Mouse (Mus musculus) thymus, adult 2 months (tissue): ENCODE results near the gene Acmsd. TPM values are rescaled to one million over a fixed set of nuclear protein-coding genes. Genes with fewer than 3 reads are reported as not detected.
A peak's percentile ranks its signal among the peaks of the same experiment; 100 is the strongest.

Experiments
- DNase-seq: peaks from one replicate; pipeline ENCODE4 v3.0.0; 2021
- H3K27ac ChIP-seq: fragments of 200-500 bp; 2 replicates; pipeline ENCODE4 v1.5.1; 2012; ENCODE audit warnings: low read length, control low read depth; ENCODE audit not compliant: control insufficient read depth, insufficient read depth
- H3K27me3 ChIP-seq: fragments of 200-500 bp; 2 replicates; pipeline ENCODE4 v1.6.1; 2012; ENCODE audit warnings: mild to moderate bottlenecking, low read length, moderate library complexity, mixed read lengths; ENCODE audit not compliant: control insufficient read depth, insufficient read depth
- H3K36me3 ChIP-seq: fragments of 200-500 bp; 2 replicates; pipeline ENCODE4 v1.6.1; 2012; ENCODE audit warnings: mild to moderate bottlenecking, low read length, moderate library complexity; ENCODE audit not compliant: control insufficient read depth, insufficient read depth
- H3K4me1 ChIP-seq: fragments of 200-500 bp; replicated peaks from 2 replicates; pipeline ENCODE4 v1.6.1; 2012; ENCODE audit warnings: low read length; ENCODE audit not compliant: control insufficient read depth, insufficient read depth
- H3K4me3 ChIP-seq: fragments of 200-500 bp; 2 replicates; pipeline ENCODE4 v1.5.1; 2012; ENCODE audit warnings: mild to moderate bottlenecking, low read length, control low read depth, moderate library complexity; ENCODE audit not compliant: control insufficient read depth, insufficient read depth
- CTCF ChIP-seq: fragments of 200-500 bp; IDR thresholded peaks from 2 replicates; pipeline ENCODE4 v1.5.1; 2012; ENCODE audit warnings: mild to moderate bottlenecking, control low read depth, low read length, moderate library complexity, borderline replicate concordance; ENCODE audit not compliant: control insufficient read depth, poor library complexity, insufficient read depth; ENCODE audit errors: extremely low read depth
- POLR2A ChIP-seq: fragments of 200-500 bp; IDR thresholded peaks from 2 replicates; pipeline ENCODE4 v1.6.1; 2012; ENCODE audit warnings: mild to moderate bottlenecking, low read length, control low read depth, moderate library complexity; ENCODE audit not compliant: control insufficient read depth, poor library complexity, insufficient read depth; ENCODE audit errors: extremely low read depth
- WGBS: fragments of 180-500 bp; shearing (Covaris S2); methylation state at CpG from one replicate; pipeline ENCODE4 v1.1.7; 2018; 5-methylcytosine and 5-hydroxymethylcytosine counted together
- polyA plus RNA-seq: library from polyadenylated mRNA; depleted of rRNA; stranded (reverse); fragments of >200 nt; gene quantifications from 2 replicates; pipeline ENCODE4 v1.2.3, GENCODE M21; 2012

Acmsd gene
- polyA plus RNA-seq, 1 experiment, result 0.03 TPM

GRCm38 (mm10) chr1:127788943-127789342 is 59.7 kb downstream of the Acmsd start:
- WGBS, result 95% methylated on average over 6 of the region's 6 CpGs
- TF ChIP-seq CTCF (no peak), POLR2A (no peak)
- H3K4me1 ChIP-seq, result no peaks in the 10 kb centered on the region; the same call in 1 of the 2 replicates
- DNase-seq, result no peak
- no peaks in the 10 kb centered on the region for H3K27me3 ChIP-seq
- H3K36me3 ChIP-seq, result peaks cover 4% of the 10 kb centered on the region; the same call in 1 of the 2 replicates
- no peak overlapping the region for H3K27ac ChIP-seq
- no peak overlapping the region for H3K4me3 ChIP-seq

GRCm38 (mm10) chr1:127793459-127793858 is 64.2 kb downstream of the Acmsd start:
- H3K4me1 ChIP-seq, result peaks cover 7% of the 10 kb centered on the region
- DNase-seq, result no peak
- 100% methylated on average over 1 of the region's 1 CpGs for WGBS
- no peaks in the 10 kb centered on the region for H3K27me3 ChIP-seq
- no peak for TF ChIP-seq POLR2A
- TF ChIP-seq CTCF, result no peak
- no peak overlapping the region for H3K4me3 ChIP-seq
- peaks cover 11% of the 10 kb centered on the region for H3K36me3 ChIP-seq
- H3K27ac ChIP-seq, result no peak overlapping the region

GRCm38 (mm10) chr1:127795087-127795769 is 66.0 kb downstream of the Acmsd start:
- no peak for DNase-seq
- TF ChIP-seq POLR2A, result no peak
- no peak for TF ChIP-seq CTCF
- Histone ChIP-seq H3K4me3 (no peak overlapping the region), H3K36me3 (peaks cover 24% of the 10 kb centered on the region), H3K27me3 (no peaks in the 10 kb centered on the region), H3K4me1 (peaks cover 7% of the 10 kb centered on the region), H3K27ac (no peak overlapping the region)
- 96% methylated on average over 6 of the region's 6 CpGs for WGBS

- H3K27ac ChIP-seq, result no peak overlapping the region
- peaks cover 25% of the 10 kb centered on the region for H3K36me3 ChIP-seq
- no peak for TF ChIP-seq CTCF
- no peak for TF ChIP-seq POLR2A
- 3% methylated on average over 4 of the region's 4 CpGs for WGBS
- DNase-seq, result peak; percentile 27
- peaks cover 7% of the 10 kb centered on the region for H3K4me1 ChIP-seq
- H3K4me3 ChIP-seq, result no peak overlapping the region
- no peaks in the 10 kb centered on the region for H3K27me3 ChIP-seq
These were observed 67.1 kb downstream of the Acmsd start for GRCm38 (mm10) chr1:127796341-127796740.

GRCm38 (mm10) chr1:127796752-127797151 is 67.5 kb downstream of the Acmsd start:
- WGBS, result 60% methylated on average over 1 of the region's 1 CpGs
- DNase-seq, result no peak
- peak overlapping the region; percentile 43; the same call in 1 of the 2 replicates for H3K27ac ChIP-seq
- no peak overlapping the region for H3K4me3 ChIP-seq
- peaks cover 30% of the 10 kb centered on the region for H3K36me3 ChIP-seq
- TF ChIP-seq CTCF (no peak), POLR2A (no peak)
- H3K4me1 ChIP-seq, result peaks cover 7% of the 10 kb centered on the region
- no peaks in the 10 kb centered on the region for H3K27me3 ChIP-seq

- peaks cover 50% of the 10 kb centered on the region for H3K36me3 ChIP-seq
- TF ChIP-seq POLR2A, result no peak
- TF ChIP-seq CTCF, result no peak
- WGBS, result 93% methylated on average over 8 of the region's 8 CpGs
These were observed 73.7 kb downstream of the Acmsd start for GRCm38 (mm10) chr1:127802916-127803315.

More at GRCm38 (mm10) chr1:127802916-127803315, 73.7 kb downstream of the Acmsd start:
- Histone ChIP-seq H3K4me3 (no peak overlapping the region), H3K27ac (no peak overlapping the region), H3K4me1 (no peaks in the 10 kb centered on the region), H3K27me3 (no peaks in the 10 kb centered on the region)
- DNase-seq, result no peak
